Mouse (Mus musculus) adipocyte (in vitro differentiated cells): ENCODE measurements around the gene a.

Source experiments
- DNase-seq: peaks from one replicate; pipeline ENCODE4 v3.0.0-alpha.2; 2016; ENCODE audit warnings: low spot score

The a gene

DNA sequence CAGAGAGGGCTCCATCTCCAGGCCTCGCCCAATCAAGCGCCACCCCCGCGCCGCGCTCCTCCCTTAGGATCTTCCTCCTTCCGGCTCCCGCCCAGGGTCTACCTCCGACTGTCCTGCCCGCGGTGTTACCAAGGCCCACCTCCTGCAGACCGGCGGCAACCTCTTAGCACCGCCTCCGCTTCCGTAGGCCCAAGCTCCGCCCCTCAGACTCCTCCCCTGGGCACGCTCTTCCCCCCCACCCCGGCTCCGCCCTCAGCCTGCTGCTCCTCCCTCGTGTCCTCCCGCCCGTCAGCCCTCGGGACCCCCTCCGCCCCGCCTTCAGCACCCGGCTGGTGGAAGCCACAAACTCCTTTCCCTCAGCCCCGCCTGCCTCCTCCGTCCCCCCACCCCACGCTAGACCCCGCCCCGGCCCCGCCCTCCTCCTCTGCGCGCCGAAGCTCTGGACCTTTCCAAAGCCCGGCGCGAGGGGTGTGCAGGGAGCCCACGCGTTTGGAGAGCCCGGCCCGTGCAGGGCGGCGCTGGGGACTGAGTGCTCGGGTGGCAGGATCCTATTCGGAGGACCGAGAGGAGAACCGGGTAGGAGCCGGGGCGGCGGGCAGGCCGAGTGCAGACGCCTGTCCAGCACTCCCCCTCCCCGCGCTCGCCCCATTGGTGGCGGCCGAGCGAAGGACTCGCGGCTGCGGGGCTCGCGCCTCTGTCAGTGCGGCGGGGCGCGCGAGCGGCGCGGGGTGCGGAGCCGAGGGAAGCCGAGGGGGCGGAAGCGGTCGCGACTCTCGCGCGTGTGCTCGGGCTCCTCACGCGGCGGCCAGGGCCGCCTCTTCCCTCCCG is at the start of gene a, which contains the start of gene Raly:
Gene a (plus strand): TSS at position 747 of the 828 bp plus-strand sequence.
Gene Raly (plus strand): TSS at position 441 of the 828 bp plus-strand sequence.
- DNase-seq, result peak; percentile 98

DNA sequence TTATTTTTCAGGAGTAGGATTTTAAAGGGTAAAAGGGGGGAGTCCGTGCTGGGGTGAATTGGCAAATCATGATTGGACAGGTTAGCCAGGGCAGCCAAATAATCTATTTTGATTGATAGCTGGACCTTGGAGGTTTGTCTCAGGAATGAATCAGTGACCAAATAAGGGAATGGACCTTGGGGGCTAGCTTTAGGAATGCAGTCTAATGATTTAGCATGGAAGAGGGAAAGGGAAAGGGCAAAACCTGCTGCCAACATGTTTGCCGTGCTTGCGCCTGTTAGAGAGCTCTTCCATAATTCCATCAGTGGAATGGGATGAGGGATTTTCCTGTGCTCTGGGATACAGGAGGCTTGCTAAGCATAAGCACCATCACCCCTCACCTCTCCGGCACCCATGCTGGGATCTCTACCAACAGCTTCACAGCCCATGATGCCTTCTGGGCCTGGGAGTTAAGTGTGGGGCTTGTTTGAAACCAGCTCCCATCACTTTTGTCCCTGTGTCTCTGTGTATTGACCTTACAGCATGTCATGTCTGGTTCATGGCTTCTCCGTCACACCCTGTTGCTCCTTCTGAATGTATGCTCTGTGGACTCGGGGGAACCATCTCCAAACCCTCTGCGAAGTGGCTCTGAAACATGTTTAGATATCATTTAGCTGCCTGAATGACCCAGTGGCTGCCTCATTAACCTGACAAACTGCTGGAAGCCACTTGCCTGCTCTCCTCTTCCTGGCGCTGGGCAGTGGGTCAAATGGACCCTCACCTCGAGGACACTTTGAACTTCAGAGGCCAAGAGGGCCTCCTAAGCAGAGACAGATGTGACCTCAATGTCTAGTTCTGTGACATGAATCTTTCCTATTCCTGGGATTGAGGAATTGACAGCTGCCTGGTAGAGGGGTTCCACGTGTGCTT is 48.0 kb upstream of the a start:
- no peak for DNase-seq

DNA sequence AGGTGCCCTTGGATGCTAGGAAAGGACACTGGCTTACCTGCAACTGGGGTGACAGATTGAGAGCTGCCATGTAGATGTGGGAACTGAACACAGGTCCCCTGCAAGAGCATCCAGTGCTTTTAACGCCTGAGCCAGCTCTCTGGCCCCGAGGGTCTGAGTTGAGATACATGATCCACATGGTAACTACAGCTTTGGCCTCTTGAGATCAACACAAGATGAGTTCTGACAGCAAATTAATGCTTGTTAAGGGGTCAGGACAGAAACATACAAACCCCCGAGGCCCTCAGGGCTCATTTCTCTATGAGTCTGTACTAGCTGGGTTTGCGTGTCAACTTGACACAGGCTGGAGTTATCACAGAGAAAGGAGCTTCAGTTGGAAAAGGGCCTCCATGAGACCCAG is 47.3 kb upstream of the a start:
- no peak for DNase-seq

DNA sequence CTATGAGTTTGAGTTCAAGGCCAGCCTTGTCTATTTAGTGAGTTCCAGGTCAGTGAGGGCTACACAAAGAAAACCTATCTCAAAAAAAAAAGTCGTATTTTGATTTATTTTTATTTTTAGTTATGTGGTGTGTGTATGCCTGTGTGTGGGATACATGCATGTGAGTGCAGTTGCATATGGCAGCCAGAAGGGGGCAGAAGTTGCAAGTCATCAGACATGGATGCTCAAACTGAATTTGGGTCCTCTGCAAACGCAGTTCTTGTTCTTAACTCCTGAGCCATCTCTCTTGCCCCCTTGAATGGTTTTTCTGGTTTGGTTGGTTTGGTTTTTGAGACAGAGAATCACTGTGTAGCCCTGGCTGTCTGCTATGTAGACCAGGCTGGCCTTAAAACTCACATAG is 42.8 kb upstream of the a start:
- DNase-seq, result no peak

DNA sequence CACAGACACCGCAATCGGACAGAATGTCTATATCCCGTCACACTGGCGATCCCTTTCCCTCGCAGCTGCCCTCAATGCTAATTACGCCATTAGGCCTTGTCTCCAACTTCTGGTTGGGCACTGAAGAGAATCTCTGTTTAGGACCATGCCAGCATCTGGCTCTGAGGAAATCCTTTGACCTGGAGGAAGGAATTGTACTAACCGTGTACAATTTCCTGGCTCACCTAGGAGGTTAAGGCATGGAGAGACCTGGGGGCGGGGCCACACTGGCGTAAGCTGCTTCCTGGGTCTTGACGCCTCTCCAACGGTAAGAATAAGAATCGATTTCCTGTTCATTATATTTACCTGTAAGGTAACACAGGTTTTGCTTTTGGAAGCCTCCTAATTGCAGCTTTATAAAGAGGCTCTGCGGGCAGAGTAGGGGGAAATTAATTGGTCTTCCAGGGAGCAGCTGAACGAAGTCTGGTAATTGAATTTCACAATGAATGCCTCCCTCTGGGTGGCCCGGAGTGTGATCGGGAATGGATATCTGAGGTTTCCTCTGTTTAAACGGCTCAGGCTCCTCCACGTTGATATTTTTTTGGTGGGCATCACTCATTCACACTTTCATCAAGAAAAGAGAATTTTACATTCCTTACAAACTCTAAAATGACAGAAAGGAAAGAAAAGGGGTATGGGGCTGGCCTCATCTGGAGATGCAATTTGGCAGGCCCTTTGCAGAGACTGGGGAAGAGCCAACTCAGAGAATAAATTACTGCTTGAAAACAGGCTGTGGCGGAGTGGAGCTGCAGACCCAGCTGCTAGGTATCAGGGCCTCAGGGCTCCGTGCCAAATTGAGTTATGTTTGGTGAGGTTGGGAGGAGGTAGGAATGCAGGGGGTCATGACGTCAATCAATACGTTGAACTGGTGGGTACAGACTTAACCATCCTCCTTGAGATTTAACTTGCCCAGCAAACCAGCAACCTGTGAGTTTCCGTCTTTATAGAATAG is 41.9 kb upstream of the a start:
- DNase-seq, result no peak

DNA sequence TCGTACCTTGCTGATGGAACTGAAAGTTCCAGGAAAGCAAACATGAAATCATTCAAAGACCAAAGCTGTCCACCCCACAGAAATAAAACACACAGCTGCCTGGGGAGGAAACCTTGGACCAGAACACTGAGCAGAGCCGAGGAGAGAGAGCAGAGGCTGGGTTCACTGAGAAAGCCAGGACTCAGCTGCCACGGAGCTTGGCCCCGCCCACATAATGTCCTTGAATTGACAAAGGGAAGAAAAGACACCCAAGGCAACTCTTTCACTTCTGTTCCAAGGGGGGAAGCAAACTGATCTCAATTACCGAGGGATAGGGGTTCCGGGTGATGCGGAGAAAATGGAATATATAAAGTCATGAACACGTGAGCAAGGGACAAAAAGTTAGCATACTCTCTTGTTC is 39.3 kb upstream of the a start:
- DNase-seq, result no peak

DNA sequence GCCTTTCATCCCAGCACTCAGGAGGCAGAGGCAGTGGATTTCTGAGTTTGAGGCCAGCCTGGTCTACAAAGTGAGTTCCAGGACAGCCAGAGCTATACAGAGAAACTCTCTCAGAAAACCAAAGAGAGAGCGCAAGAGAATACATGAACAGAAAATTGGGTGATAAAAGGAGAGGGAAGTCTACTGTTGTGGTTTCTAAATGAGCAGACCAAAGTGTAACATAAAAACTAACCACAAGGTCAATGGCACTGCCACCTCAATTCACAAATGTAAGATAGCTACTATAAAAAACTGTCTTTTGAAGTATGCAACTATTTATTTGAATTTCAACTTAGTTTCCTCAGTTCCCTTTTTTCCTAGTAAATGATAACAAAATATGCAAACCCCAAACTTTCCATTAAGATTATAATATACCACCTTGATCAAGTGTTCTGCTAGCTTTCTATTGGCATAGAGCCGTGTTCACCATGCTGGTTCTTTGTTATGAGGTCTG is 37.1 kb upstream of the a start:
- DNase-seq, result no peak

DNA sequence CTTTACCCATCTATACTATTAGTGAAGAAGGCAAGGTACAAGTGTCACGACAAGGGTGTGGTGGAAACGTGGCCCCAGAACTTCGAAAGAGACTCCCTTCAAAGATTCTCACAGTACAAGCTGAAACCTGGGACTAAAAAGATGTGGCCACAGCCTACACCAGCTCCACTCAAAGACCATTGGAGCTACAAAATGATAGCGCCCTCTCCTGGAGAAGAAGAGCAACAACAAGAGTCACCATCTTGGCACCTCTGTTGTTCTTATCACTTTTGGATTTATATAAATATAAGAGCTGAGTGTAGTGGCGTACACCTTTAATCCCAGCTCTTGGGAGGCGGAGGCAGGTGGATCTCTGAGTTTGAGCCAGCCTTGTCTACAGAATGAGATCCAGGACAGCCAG is 35.4 kb upstream of the a start:
- no peak for DNase-seq

DNA sequence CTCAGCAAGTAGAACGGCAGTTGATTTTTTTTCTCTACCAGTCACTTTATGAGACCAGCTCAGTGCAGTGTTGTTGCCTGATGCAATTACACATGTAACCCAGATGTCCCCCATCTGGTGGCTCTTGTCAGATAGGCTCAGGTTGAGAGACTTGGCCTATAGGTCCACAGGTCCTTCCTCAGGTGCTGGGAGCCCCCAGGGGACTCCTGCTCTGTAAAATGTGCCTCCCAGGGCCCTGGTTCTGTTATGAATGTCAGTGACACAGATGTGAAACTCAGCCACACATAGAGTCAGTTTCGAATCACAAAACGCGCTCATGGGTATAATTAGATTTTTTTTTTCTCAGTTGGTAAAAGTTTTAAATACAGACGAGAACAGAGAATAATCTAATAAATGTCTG is 33.5 kb upstream of the a start:
- DNase-seq, result no peak

DNA sequence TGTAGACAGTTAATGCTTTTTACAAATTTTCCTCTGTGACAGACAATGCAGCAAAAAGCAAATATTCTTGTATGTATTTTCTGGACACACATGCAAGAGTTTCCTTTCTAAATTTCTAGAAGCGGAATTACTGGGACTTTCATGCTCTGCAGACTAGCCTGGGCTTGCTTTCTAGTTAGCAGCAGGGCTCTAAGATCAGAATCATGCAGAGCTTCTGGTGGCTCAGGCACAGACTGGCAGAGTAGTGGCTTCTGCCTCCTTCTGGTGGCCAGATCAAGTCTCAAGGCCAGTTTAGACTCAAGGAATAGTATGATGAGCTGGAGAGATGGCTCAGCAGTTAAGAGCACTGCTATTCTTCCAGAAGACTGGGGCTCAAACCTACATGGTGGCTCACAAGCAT is 32.7 kb upstream of the a start:
- DNase-seq, result no peak

DNA sequence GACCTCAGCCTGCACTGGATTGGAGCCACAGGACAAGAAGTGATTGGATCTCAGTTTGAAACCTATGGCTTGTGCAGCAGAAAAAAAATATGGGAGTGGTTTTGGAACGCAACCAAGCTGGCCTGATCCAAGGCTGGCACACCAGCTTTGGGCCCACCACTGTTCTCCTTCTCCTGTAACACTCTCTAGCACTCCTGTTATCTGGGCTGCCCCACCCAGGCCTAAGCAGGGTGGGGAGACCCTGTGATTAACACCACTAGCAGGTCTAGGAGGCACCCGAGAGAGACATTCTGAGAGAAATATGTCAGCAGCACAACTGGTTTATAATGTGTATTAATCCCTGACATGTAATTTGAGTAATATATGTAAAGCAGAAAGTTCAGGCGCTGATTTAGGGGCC is 28.0 kb upstream of the a start:
- DNase-seq, result no peak

DNA sequence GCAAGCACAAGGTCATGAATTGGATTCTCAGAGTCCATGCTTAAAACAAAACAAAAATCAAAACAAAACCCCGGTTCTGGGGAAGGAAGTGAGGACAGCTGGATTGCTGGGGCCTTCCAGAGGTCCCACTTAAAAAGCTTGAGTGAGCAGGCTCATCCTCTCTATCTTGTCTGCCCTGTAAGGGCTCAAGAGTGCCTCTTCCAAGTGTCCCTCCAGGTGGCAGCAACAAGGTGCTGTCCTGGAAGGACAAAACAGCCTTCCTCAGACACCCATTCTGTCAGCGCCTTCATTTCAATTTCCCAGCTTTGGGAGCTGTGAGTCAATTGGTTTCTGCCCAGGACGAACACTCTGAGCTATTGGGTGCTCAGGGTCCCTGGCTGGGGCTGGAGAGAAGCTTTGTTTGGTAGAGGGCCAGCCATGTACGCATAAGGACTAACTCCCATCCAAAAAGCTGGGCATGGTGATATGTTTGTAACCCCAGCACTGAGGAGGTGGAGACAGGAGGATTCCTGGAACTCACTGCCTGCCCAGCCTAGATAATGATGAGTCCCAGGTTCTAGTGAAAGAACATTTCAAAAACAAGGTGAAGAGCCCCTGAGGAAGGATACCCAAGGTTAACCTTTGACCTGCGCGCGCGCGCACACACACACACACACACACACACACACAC is 26.2 kb upstream of the a start:
- no peak for DNase-seq

DNA sequence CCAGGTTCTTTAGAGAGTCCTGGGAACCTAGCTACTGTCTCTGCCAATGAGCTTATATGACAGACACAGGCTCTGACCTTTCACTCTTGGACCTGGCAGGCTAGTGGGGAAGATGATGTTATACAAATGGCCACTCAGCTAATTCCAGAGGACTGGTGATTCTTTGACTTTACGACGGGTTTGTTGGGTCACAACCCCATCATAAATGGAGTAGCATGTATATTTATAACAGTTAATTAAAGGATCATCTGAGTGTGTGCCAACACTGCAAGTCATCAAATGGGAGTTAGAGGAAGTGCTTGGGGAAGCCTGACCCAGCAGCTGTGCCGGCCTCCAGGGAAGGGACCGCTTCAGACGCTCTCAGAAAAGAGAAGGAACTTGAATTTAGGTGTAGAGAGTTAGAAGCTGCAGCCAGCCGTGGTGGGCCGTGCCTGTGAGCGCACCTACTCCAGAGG is 25.6 kb upstream of the a start:
- no peak for DNase-seq

DNA sequence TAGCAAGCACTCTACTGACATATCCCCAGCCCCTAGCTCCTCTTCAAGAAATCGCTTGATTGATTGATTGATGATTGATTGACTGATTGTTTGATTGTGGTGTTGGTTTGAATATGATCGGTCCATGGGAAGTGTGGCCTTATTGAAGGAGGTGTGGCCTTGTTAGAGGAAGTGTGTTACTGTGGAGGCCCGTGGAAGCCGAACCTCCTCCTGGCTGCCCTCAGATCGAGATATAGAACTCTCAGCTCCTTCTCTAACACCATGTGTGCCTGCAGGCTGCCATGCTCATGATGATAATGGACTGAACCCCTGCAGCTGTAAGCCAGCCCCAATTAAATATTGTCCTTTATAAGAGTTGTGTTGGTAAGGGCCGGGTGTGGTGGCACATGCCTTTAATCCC is 24.2 kb upstream of the a start:
- DNase-seq, result no peak

DNA sequence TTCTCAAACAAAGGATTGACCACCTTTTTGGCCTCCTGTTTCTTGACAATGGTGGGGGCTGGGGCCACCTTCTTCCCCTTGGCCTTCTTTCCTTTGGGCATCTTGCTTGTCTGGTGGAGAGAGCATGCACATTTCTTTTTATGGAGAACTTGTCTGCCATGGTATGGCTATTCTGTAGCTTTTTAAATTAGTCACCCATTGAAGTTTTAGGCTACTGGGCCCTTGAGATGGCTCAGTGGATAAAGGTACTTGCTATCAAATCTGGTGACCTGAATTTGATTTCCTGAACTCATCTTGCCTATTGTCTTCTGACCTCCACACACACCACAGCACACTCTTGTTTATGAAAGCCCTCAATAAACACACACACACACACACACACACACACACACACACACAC is 21.3 kb upstream of the a start, which contains the start of gene Gm14214:
Gene Gm14214 (minus strand): TSS at position 101 of the 400 bp plus-strand sequence.
- DNase-seq, result no peak

DNA sequence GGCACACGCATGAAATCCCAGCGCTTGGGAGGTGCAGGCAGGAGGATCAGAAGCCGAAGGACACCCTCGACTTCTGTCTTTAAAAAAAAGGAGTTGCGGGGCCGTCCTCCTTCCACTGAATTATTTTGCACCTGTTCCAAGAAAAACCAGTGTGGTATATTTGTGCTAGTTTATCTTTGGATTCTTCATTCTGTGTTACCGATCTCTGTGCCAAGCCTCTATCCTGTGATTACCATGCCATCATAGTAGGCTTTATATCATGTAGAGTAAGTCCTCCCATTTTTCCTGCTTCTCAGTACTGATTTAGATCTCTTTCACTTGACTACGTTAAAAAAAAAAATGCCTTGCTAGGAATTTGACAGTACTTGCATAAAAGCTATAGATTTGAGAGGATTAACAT is 19.6 kb upstream of the a start:
- no peak for DNase-seq

DNA sequence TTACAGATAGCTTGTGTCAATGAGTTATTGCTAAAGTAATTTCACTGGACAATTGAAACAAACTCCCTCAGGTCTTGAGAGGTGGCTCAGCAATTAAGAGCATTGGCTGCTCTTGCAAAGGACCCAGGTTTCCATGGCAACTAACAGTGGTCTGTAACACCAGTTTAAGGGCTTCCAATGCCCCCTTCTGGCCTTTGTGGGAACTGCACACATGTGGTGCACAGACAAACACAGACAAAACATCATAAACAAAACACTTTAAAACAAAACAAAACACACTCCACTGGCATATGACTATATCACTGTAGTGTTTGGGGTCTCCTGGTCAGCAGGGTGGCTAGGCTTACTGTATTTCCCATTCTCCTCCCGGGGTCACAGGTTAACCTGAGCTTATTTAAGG is 17.2 kb upstream of the a start:
- DNase-seq, result no peak

DNA sequence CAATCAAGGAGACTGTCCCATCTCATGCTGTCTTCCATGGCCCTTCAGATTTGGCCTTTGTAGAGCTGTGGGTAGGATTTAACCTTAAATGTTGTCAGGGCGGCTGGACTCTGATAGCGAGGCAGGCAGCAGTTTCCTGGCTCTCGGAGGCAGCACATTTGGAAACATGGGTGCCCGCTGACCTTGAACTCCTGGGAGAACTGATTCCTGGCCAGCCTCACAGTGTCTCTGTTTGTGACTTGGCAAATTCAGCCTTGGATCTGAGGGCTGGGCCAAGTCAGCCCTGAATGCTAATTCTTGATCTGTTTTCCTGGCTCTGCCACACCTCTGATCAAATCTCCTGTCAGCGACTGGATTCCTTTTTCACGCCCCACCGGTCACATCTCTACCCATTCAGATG is 14.7 kb upstream of the a start:
- no peak for DNase-seq

DNA sequence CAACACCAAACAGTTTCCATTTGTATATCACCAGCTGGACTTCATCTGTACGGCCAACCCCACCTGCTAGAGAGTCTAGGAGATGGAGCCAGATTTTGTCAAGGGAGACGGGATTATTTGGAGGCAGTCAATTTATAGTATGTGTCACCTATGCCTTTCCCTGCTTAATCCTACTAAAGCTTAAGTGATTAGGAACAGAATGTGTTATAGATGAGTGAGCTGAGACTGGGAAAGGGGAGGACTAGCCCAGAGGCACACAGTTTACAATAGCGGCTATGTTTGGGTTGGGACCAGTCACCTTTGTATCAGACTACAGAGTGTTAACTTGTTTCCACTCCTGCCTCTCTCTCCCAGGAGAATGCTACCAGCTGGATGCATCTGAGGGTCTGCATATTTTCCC is 11.6 kb upstream of the a start:
- DNase-seq, result no peak

DNA sequence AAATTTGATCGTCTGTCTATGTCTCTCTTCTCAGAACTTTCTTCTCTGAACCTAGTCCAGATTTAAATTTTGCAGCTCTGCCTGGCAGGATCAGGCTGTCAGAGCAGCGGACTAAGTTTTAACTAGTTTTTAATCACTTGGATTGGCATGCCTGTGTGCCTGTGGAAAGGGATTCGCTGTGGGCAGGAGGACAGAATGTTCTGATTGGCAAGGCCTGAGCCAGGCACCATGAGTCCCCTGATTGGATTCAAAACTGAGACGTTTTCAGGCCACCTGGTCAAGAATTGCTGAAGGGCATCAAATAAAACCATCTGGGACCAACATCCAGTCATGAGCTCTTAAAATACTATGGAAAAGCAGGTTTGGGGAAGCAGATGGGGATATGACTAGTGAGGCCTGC is 8.8 kb upstream of the a start:
- DNase-seq, result no peak
